ENCODE assay signal across 22 mouse cellular contexts in genomic region chr13:38586451-38586850, GRCm38 (mm10).
"Had no signal": no experiment of that assay in that cellular context is flagged by ENCODE, and none has a peak within 500 bp of the region (broad histone marks: within the 10 kb centered on the region; RNA-seq: fewer than 3 reads in every experiment).

No protein-coding gene starts in this region.

- DNase-seq: heart, postnatal 10 days; heart, postnatal 14 days; heart, postnatal 36 days; heart, postnatal 4 days; kidney, adult 11 months; kidney, adult 18-20 months; kidney, adult 2 months; kidney, adult 8-10 months; kidney, adult 9 months; kidney, postnatal 10 days; kidney, postnatal 14 days; kidney, postnatal 25 days; kidney, postnatal 36 days; kidney, postnatal 4 days; layer of hippocampus, adult 9-11 months; layer of hippocampus, postnatal 36 days had no signal

- ATAC-seq: hindbrain, embryonic 16.5 days; hindbrain, postnatal 0 days; inflammation-experienced regulatory T-cells, adult 6 months; intestine, embryonic 15.5 days; intestine, embryonic 16.5 days; intestine, postnatal 0 days had no signal
